Mouse (Mus musculus) frontal cortex, postnatal 25 days (tissue): ENCODE data around the gene Coro7.
"Not testable (repeated sequence)": the region's sequence is repeated elsewhere in the genome, so short reads cannot be mapped to it uniquely, and the experiment has no call there.

Source experiments
- DNase-seq, 2 experiments: peaks; one replicate each; pipeline ENCODE4 v3.0.0; 2022; ENCODE audit warnings: low spot score in 2 of 2

Gene Coro7

DNA sequence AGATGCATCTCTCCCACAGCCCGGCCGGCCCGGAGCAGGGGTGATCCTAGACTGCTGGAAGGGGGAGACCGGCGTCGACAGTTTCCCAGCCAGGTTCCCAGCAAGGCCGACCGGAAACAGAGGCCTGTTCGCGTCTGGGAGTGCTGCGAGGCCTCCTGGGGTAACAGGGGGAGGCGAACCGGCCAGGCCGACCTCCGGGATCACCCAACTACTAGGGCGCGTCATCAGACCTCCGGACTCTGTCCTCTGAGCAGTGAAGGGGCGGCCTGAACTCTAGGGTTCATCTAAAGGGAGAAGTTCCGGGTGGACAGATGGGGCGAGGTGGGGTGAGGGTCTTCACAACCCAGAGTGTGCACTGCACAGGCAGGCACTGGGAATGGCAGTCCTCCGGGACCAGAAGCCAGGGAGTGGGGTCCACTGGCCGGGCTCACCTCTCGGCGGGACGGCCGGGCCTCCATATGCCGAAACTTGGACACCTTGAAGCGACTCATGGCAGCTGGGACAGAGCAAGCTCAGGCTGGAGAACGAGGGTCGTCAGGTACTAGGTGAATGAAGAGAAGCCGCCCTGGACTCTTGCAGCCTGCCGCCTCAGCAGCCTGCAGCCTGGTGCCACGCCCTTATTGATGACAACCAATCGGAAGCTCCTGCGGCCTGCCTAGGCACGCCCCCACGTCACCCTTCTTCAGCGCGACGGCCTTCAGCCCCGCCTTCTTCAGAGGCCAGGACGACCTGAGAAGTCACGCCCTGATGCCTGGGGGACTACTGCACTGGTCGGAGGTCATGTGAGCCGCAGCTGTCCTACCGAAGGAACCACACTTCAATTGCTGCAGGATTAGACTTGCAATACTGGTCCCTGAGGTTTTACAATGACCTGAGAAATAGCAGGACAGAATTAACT is at the start of gene Coro7:
Gene Coro7, minus strand, starts transcription at position 657 of the 898 bp plus-strand sequence.
- peak; percentile 56 to 68 for DNase-seq

DNA sequence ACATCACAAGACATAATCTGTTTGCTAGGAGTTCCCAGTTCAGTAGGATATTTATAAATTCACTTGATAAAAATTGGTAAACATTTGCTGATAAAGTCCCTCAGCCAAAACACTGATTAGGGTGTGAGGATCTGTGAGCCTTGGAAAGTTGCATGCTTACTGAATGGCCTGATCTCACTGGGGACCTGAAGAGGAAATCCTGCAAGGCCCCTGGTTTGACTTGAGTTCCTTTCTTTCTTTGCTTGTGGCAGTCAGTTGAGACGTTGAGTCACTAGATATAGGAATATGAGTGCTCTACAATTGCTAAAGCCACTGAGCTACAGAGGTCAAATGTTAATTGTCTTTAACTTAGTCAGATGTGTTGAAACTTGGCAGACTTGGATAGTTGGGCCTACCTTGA is 48.4 kb upstream of the Coro7 start:
- no peak for DNase-seq

DNA sequence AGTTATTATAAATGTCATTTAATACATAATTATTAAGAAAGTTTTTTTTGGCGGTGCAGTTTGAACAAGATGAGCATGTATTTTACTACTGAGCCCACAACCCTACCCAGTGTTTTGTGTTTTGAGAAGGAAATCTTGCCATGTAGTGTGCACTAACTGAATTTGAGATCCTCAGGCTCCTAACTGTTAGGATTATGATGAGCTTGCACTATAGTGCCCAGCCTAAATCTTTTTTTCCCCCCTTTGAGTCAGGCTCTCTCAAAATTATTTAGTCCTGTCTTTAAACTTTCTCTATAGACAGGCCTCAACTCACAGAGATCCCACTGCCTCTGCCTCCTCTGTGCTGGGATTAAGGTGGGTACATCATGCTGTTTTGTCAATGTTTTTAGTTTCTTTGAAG is 47.9 kb upstream of the Coro7 start:
- no peak for DNase-seq

DNA sequence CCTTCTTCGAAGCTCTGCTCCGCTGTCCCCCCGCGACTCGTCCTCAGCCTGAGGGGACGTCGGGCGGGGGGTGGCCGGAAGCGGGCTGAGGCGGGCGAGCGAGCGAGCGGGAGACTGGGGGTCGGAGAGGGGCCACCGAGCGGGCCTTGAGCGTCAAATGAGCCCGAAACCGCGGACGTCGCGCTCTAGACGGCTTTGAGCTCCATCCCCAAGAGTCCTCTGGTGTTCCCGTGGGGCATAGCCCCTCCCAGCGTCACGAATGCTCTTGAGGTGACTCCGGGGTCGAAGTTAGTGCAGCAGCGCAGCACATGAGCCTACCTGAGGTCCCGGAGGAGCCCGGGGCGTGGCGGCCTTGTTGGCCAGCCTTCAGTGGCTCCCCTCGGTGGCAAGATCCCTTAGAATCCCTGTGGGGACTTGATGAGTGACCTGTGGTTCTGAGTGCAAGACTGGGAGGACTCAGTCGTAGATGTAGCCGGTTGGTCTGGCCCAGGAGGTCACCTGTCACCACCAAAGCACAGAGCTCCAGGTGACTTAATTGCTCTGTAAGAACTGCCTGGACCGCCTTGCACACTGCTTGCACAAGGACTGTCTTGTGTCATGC is 47.1 kb upstream of the Coro7 start:
- DNase-seq, result no peak

DNA sequence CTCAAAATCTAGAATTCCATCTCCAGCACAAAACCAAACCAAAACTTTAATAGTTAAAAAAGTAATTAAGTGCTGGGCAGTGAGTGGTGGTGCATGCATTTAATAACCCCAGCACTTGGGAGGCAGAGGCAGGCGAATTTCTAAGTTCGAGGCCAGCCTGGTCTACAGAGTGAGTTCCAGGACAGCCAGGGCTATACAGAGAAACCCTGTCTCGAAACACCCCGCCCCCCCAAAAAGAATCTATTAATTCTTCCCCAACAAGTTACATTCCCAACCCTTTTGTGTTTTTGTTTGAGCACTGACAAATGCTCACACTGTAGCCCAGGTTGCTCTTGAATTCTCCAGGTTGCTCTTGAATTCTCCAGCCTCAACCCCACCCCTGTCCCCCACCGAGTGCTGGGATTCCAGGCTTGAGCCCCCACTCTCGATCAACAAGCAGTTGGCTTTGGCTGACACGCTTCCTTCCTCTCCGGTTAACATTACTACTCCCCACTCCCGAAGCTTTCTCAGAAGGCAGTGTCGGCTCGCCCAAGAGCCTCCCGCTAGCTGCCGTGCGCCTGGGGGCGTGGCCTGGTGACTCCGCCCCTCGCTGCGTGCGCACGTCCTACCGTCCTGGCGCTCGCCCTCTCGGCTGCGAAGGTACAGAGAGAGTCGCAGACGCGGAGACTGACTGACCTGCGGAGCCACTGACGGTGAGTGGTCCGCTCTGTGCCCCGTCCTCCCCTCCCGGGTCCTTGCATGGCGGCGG is 46.4 kb upstream of the Coro7 start, which contains the start of gene Hmox2:
Gene Hmox2, plus strand, starts transcription at position 582 of the 748 bp plus-strand sequence.
- DNase-seq, result peak; percentile 77 to 88

DNA sequence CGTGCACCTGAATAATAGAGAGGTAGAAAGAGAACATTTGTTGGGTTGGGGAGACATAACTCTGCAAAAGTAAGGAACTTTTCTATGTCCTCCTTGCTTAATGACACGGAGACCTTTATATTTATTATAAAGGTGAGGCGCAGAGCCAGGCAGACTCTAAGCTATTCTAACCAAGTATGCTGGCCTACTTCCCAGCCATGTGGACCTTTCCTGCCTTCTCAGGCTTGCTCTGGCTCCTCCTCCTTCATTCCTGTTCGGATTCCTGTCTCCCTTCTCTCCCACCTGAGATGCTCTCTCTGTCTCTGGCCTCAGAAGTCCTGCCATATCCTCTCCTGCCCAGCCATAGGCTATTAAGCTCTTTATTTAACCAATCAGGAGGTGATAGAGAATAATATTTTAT is 45.7 kb upstream of the Coro7 start:
- no peak for DNase-seq

DNA sequence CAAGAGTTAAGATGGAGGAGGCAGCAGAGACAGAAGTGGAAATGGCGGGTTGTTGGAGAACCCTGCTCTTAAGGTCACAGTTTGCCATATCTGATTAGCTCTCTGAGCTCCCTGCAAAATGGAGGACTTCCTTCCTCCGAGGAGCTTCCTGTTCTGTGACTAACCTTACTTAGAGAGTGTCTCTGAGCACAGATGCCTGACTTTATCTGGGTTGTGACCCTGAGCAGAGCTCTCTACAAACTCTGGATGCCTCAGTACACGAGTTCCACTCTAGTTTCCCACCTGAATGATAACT is 43.3 kb upstream of the Coro7 start:
- DNase-seq, result no peak

DNA sequence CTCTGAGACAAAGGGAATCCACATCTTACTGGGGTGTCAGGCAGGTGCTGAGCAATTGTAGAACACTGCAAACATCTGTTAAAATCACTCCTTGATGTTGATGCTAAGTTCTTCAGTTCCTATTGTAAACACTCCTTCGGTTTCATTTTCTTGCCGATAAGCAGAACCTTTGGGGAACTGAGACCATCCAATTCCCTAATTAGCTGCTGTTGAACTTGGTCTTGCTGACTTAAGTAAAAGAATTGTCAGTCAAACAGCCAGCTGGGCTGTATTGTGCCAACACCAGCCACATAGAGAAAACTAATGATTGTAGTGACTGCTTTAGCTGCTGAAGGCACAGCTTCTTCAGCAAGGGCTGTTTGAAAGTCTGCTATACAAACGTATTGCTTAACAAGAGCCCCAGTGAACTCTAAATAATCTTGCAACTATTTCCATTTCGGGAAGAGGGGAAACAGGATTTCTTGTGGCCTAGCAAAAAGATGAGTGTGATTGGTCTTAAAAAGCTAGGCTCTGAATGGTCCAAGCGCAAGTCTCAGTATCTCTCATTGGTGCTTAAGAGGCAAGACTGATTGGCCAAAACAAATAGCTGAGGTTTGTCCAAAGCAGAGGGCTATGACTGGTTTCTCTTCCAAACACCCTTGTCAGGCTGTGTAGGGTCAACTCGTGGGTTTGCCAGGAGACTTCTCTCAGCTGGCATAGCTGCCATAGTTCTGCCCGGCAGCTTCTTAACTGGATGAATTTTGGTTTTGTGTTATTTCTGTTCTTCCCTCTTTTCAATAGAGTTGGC is 42.7 kb upstream of the Coro7 start:
- no peak for DNase-seq

DNA sequence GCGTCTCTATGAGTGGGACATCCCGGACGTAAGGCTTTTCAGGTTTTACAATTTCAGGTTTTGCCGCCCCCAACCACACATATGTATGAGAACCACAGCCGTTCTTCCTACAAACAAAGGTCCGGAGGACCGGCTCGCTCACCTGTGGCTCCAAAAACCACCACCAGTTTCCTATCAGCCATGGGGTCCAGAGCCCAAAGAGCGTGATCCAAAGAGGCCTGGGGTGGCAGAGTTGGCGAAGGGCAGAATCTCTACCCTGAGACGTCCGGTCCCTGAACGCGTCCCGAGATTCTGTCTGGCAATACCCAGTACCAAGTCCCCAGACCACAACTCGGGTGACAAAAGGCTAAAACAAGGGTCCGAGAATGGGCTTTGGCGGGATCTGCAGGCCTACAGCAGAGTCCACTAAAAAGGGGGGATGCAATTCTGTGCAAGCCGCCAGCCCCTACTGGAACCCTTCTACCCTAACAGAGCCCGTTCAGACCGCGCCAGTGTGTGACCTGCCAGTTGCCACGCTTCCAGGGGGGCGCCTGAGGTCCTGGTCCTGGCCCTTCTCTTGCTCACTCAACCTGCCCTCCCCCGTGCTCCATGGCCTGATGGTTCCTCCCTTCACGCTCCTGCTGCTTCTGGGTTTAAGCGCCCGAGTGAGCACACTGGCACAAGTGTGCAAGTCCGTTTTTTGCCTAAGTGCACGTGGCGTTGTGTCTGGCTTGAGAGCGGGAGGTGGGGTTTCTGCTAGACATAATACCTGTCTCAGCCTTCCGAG is 39.4 kb upstream of the Coro7 start, which contains the start of gene Nmral1:
Gene Nmral1, minus strand, starts transcription at position 604 of the 766 bp plus-strand sequence.
- peak; percentile 25 to 32 for DNase-seq

DNA sequence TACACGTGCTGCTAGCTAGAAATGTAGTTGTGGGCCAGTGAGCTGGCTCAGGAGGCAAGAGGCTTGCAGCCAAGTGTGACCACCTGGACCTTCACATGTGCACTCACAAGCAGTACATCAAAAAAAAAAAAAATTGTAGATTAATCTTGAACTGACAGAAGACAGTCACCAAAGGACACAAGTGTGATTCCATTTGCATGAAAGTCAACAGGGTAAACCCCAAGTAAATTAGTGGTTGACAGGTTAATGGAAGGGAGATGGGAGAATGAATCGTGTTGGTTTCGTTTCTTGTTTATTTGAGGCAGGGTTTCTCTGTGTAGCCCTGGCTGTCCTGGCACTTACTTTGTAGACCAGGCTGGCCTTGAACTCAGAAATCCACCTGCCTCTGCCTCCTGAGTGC is 38.3 kb upstream of the Coro7 start:
- DNase-seq, result no peak

DNA sequence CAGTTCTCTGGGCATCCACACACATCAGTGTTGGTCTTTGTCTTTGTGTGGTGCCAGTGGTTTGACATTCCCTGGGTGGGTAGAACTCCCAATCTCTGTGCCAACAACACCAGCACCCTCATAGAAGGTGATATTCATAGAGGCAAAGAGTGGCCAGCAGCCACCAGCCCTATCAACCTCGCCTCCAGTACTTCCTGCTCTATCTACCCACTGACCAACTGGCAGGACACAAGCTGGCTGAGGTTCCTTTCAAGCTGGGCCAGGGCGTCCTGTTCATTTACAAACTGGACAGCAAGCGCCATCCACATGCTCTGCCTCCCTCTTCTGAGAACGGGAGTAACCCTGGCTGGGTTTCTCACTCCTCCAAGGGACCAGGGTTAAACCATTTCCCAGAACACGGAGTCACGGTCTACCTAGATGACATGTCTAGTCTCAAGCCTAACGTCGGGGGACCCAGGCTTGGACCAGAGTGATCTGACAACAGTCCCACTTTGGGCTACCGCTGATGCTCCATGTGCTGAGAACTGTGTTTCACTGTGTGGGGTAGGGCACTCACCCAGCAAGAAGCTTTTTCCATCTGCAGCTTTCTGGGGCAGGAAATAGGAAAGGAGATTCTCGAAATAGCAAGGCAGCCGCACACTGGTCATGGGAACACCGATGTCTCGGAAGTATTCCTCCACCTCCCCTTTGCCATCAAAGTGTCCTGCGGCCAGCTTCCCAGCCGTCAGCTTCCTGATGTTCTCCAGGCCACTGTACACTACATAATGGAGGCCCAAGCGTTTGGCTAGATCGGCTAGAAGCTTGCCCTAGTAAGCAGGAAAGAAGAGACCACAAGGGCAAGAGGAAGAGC is 34.5 kb upstream of the Coro7 start:
- no peak for DNase-seq

DNA sequence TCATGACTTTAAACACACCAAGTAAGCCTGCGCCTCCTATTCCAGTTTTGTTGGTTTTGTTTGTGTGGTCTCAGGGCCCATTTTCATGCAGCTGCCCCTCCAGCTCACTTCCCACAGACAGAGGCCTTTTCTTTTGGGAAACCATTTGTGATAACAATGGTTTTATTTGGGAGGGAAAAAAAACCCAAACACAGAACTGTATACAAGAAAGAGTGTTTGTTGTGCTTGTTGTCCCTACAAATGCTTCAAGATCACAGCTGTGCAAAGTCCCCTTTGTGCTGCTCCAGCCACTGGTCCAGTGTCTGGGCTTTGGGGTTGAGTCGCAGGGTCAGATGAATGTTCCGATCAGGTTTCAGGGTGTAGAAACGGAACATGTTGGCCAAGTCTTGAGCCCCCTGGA is 31.6 kb upstream of the Coro7 start:
- no peak for DNase-seq

DNA sequence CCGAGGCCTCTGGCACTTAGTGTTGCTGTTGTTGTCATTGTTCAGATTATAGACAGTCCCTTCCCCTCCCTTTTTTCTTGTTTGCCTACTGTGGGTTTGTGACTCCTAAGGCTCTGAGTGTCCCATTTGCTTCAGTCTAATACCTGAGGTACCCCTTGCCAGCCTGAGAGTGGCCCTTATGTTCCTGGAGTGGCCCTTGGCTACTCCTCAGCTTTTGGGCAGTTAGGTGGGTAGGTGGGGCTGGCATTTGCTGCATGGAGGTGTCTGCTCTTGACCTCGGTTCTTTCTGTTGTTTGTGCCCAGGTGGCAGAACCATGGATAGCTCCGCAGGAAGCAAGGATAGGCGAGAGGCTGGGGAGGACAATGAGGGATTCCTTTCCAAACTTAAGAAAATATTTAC is 26.0 kb upstream of the Coro7 start:
- DNase-seq, result no peak

DNA sequence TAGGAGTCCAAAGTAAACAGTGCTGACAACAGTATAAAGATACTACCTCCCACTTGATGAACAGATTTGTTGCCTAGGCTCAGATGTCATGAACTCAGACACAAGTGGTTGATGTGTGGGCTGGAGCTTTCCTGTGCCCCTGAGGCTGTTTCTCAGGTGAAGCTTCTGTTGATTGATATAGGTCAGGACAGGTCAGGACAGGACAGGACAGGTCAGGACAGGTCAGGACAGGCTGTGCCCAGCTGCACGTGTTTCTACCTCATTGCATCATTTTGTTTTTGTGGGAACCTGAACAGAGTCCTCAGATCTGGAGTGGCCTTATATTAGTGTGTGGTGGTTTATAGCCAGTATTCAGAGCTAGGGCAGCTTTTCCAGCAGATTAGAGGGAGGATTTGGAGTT is 23.1 kb upstream of the Coro7 start:
- no peak for DNase-seq

DNA sequence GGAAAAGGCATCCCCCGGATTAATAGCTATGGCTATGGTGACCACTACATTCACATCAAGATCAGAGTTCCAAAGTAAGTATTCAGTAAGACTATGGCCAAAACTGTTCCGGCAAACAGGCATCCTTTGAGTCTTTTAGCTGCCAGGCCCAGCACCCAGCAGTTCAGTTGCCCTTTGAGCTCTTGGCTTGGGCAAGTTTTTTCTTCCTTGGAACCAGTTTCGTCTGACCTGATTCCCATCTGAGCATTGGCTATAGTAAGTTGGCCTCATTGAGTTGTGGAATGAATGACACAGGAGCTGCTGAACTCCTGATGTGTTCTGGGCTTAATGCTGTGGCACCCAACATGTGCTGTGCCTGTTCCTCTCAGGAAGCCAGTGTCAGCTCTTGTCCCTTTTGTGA is 21.6 kb upstream of the Coro7 start:
- DNase-seq, result no peak

DNA sequence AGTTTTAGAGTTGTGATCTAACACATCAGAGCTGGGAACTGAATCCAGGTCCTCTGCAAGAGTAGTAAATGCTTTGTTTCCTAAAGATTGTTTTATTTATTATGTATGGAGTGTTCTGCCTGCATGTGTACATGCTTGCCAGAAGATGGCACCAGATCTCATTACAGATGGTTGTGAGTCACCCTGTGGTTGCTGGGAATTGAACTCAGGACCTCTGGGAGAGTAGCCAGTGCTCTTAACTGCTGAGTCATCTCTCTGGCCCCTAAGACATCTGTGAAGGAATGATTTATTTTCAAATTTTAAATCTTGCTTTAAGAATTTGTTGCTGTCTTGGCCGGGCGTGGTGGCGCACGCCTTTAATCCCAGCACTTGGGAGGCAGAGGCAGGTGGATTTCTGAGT is 9.8 kb upstream of the Coro7 start:
- DNase-seq, result not testable (repeated sequence)

DNA sequence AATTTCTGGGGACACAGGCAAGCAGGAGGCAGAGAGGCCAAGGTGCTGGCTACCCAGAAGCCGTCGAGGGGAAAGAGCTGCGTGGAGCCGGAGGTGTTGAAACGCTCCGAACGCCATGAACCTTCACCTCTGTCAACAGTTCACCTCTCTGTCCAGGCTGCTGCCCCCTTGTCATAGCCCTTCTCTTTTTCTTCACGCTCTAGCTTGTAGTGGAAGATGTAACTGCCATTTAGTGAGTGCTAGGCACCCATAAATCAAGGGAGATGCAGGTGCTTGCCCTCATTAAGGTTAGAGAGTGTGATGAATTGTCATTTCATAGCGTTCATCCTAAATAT is 4.8 kb upstream of the Coro7 start:
- no peak for DNase-seq

DNA sequence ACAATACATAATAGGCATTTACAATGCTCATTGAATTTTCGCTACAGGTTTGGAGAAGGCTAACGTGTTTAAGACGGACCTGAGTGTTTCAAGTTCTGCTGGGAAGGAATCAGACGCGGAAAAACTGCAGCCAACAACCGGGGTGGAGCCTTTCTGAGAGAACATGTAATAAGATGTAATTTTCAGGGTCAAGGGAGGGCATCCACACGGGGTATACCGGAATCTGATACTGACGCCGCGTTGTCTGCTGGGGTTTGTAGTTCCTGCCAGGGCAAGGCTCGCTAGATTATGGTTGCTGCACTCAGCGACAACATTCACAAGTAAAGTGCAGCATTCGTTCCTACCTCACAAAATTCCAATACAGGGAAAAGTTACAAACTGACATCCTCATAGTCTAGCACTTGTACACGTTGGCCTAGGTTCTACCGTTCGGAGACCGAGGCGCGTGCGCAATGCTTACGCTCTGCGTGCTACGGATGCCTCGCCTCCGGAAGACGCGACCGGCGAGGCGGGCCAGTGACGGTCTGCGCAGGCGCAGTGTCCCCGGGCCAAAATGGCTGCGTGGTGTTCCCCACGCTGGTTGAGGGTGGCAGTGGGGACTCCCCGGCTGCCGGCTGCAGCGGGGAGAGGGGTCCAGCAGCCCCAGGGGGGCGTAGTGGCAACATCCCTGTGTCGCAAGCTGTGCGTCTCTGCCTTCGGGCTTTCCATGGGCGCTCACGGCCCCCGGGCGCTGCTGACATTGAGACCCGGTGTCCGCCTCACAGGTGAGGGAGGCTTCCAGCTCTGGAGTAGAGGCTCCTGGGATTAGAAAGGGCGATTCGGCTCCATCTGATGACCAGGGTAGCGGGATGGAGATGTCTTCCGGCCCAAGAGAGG is 4.2 kb upstream of the Coro7 start:
- DNase-seq, result peak; percentile 95

DNA sequence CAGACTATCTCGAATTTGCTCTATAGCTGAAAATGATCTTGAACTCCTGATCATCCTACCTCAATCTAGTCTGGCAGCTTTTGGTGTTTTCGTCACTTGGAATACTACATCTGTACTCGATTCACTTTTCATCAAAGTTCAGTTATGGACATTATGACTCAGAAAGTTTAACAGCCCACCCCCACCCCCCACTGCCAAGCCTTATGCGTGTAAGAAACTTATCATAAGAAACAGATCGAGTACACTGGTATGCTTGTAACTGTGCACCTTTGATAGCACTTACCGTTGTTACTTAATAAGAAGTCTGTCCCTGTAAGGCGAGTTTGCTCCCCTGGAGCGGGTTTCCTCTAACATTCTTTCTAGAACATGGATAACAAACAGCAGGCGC is 3.6 kb upstream of the Coro7 start:
- DNase-seq, result no peak
